Mouse (Mus musculus) neural tube, embryonic 14.5 days (tissue): Measurements from ENCODE around the gene Ctcfl. TPM values are rescaled to one million over a fixed set of nuclear protein-coding genes. Genes with fewer than 3 reads are reported as not detected.

Source experiments
- ATAC-seq: fragments of 200-750 bp; cut with Nextera tagmentation; 2 replicates; pipeline ENCODE4 v1.8.0; 2017; ENCODE audit warnings: low read depth, mild to moderate bottlenecking, moderate TSS enrichment, moderate library complexity
- H3K27ac ChIP-seq: fragments of 300-500 bp; sonication (generic); 2 replicates; pipeline ENCODE4 v1.5.1; 2014; ENCODE audit warnings: low read depth, mild to moderate bottlenecking, control low read depth, low read length, moderate library complexity, mixed read lengths
- H3K27me3 ChIP-seq: fragments of 300-500 bp; sonication (generic); 2 replicates; pipeline ENCODE4 v1.6.1; 2014; ENCODE audit warnings: low read length; ENCODE audit not compliant: control insufficient read depth, insufficient read depth
- H3K36me3 ChIP-seq: fragments of 300-500 bp; sonication (generic); 2 replicates; pipeline ENCODE4 v1.6.1; 2014; ENCODE audit warnings: low read length, mixed read lengths; ENCODE audit not compliant: control insufficient read depth, insufficient read depth
- H3K4me1 ChIP-seq: fragments of 300-500 bp; sonication (generic); 2 replicates; pipeline ENCODE4 v1.6.1; 2014; ENCODE audit warnings: low read length; ENCODE audit not compliant: control insufficient read depth, insufficient read depth
- H3K4me2 ChIP-seq: fragments of 300-500 bp; sonication (generic); 2 replicates; pipeline ENCODE4 v1.6.1; 2014; ENCODE audit warnings: mild to moderate bottlenecking, low read depth, low read length, control low read depth
- H3K4me3 ChIP-seq: fragments of 300-500 bp; sonication (generic); 2 replicates; pipeline ENCODE4 v1.5.1; 2014; ENCODE audit warnings: low read depth, low read length, control low read depth, mixed read lengths
- H3K9ac ChIP-seq: fragments of 300-500 bp; sonication (generic); replicated peaks from 2 replicates; pipeline ENCODE4 v1.6.1; 2014; ENCODE audit warnings: low read depth, mild to moderate bottlenecking, control low read depth, low read length, mixed read lengths
- H3K9me3 ChIP-seq: fragments of 300-500 bp; sonication (generic); 2 replicates; pipeline ENCODE4 v1.6.1; 2016; ENCODE audit warnings: low read length; ENCODE audit not compliant: control insufficient read depth
- WGBS: fragments of 180-500 bp; shearing (Covaris S2); extraction: QIAGEN DNeasy Blood & Tissue Kit; methylation state at CpG from one replicate; pipeline ENCODE4 v1.1.7; 2014; 5-methylcytosine and 5-hydroxymethylcytosine counted together
- polyA plus RNA-seq: library from polyadenylated mRNA; unstranded; fragments of >200 nt; fragmentation: Nextera tagmentation; extraction: Ambion mirVana; gene quantifications from 2 replicates; pipeline ENCODE4 v1.2.1, GENCODE M21; 2014

Ctcfl gene
- polyA plus RNA-seq, 1 experiment from 2014 or later = 0.08 TPM

- ATAC-seq = no peak
- Histone ChIP-seq H3K9me3 (no peaks in the 10 kb centered on the region), H3K9ac (no peak overlapping the region), H3K4me1 (no peaks in the 10 kb centered on the region), H3K4me2 (no peak overlapping the region), H3K27ac (no peak overlapping the region), H3K4me3 (no peak overlapping the region), H3K27me3 (no peaks in the 10 kb centered on the region), H3K36me3 (no peaks in the 10 kb centered on the region)
- 90% methylated on average over 9 of the region's 9 CpGs for WGBS
These were observed 58.9 kb downstream of the Ctcfl start for GRCm38 (mm10) chr2:173060450-173060849.

- Histone ChIP-seq H3K4me3 (no peak overlapping the region), H3K27ac (no peak overlapping the region), H3K27me3 (no peaks in the 10 kb centered on the region), H3K36me3 (no peaks in the 10 kb centered on the region), H3K4me2 (no peak overlapping the region), H3K4me1 (no peaks in the 10 kb centered on the region), H3K9ac (no peak overlapping the region), H3K9me3 (no peaks in the 10 kb centered on the region)
- no peak for ATAC-seq
- WGBS = 50% methylated on average over 11 of the region's 11 CpGs
These were observed 61.1 kb downstream of the Ctcfl start for GRCm38 (mm10) chr2:173058263-173058662.

GRCm38 (mm10) chr2:173057623-173058022 is 61.7 kb downstream of the Ctcfl start:
- no peaks in the 10 kb centered on the region for H3K36me3 ChIP-seq
- no peak overlapping the region for H3K4me2 ChIP-seq
- no peak for ATAC-seq
- no peaks in the 10 kb centered on the region for H3K4me1 ChIP-seq
- H3K9ac ChIP-seq = no peak overlapping the region
- H3K9me3 ChIP-seq = no peaks in the 10 kb centered on the region
- no peak overlapping the region for H3K4me3 ChIP-seq
- 65% methylated on average over 10 of the region's 10 CpGs for WGBS
- no peaks in the 10 kb centered on the region for H3K27me3 ChIP-seq
- H3K27ac ChIP-seq = no peak overlapping the region

- no peaks in the 10 kb centered on the region for H3K9me3 ChIP-seq
- H3K36me3 ChIP-seq = no peaks in the 10 kb centered on the region
- no peaks in the 10 kb centered on the region for H3K4me1 ChIP-seq
- no peak overlapping the region for H3K4me2 ChIP-seq
- ATAC-seq = no peak
- H3K27me3 ChIP-seq = no peaks in the 10 kb centered on the region
- no peak overlapping the region for H3K9ac ChIP-seq
- WGBS = 85% methylated on average over 11 of the region's 11 CpGs
- H3K27ac ChIP-seq = no peak overlapping the region
- H3K4me3 ChIP-seq = no peak overlapping the region
These were observed 62.4 kb downstream of the Ctcfl start for GRCm38 (mm10) chr2:173056882-173057315.

- Histone ChIP-seq H3K4me3 (no peak overlapping the region), H3K36me3 (no peaks in the 10 kb centered on the region), H3K4me2 (no peak overlapping the region), H3K27me3 (no peaks in the 10 kb centered on the region), H3K9ac (no peak overlapping the region), H3K4me1 (no peaks in the 10 kb centered on the region), H3K27ac (no peak overlapping the region), H3K9me3 (no peaks in the 10 kb centered on the region)
- no peak for ATAC-seq
- WGBS = 85% methylated on average over 10 of the region's 10 CpGs
These were observed 62.9 kb downstream of the Ctcfl start for GRCm38 (mm10) chr2:173056303-173056881.

- Histone ChIP-seq H3K4me2 (no peak overlapping the region), H3K36me3 (no peaks in the 10 kb centered on the region), H3K27me3 (no peaks in the 10 kb centered on the region), H3K9ac (no peak overlapping the region), H3K4me3 (no peak overlapping the region), H3K4me1 (no peaks in the 10 kb centered on the region), H3K9me3 (no peaks in the 10 kb centered on the region), H3K27ac (no peak overlapping the region)
- WGBS = 84% methylated on average over 6 of the region's 6 CpGs
- ATAC-seq = no peak
These were observed 65.5 kb downstream of the Ctcfl start for GRCm38 (mm10) chr2:173053846-173054245.

- H3K4me1 ChIP-seq = no peaks in the 10 kb centered on the region
- no peak overlapping the region for H3K4me2 ChIP-seq
- H3K36me3 ChIP-seq = no peaks in the 10 kb centered on the region
- no peaks in the 10 kb centered on the region for H3K27me3 ChIP-seq
- H3K4me3 ChIP-seq = no peak overlapping the region
- 94% methylated on average over 8 of the region's 8 CpGs for WGBS
- no peaks in the 10 kb centered on the region for H3K9me3 ChIP-seq
- H3K27ac ChIP-seq = no peak overlapping the region
- ATAC-seq = no peak
- H3K9ac ChIP-seq = no peak overlapping the region
These were observed 66.4 kb downstream of the Ctcfl start for GRCm38 (mm10) chr2:173052881-173053280.

- no peak for ATAC-seq
- Histone ChIP-seq H3K4me3 (no peak overlapping the region), H3K36me3 (no peaks in the 10 kb centered on the region), H3K27me3 (no peaks in the 10 kb centered on the region), H3K9ac (no peak overlapping the region), H3K4me2 (no peak overlapping the region), H3K9me3 (no peaks in the 10 kb centered on the region), H3K4me1 (no peaks in the 10 kb centered on the region), H3K27ac (no peak overlapping the region)
- 40% methylated on average over 8 of the region's 8 CpGs for WGBS
These were observed 68.5 kb downstream of the Ctcfl start for GRCm38 (mm10) chr2:173050604-173051382.

- Histone ChIP-seq H3K27me3 (no peaks in the 10 kb centered on the region), H3K4me3 (no peak overlapping the region), H3K9me3 (no peaks in the 10 kb centered on the region), H3K27ac (no peak overlapping the region), H3K36me3 (no peaks in the 10 kb centered on the region), H3K9ac (no peak overlapping the region), H3K4me1 (no peaks in the 10 kb centered on the region), H3K4me2 (no peak overlapping the region)
- ATAC-seq = no peak
- 54% methylated on average over 6 of the region's 6 CpGs for WGBS
These were observed 69.5 kb downstream of the Ctcfl start for GRCm38 (mm10) chr2:173049817-173050216.
